Mouse (Mus musculus) kidney, adult 8-10 months (tissue): ENCODE measurements around the gene 6030408B16Rik.

Source experiments
- DNase-seq, 2 experiments: peaks; one replicate each; pipeline ENCODE4 v3.0.0; 2022

6030408B16Rik gene

GRCm38 (mm10) chr15:101293025-101293621 lies at the start of gene 6030408B16Rik:
6030408B16Rik (plus strand) TSS chr15:101293212.
- DNase-seq = no peak

- DNase-seq = no peak
Measured at GRCm38 (mm10) chr15:101244012-101244411, 49.0 kb upstream of the 6030408B16Rik start.

GRCm38 (mm10) chr15:101246231-101247154 lies 46.5 kb upstream of the 6030408B16Rik start:
- DNase-seq = peak; percentile 95 to 97

GRCm38 (mm10) chr15:101247155-101247498 lies 45.9 kb upstream of the 6030408B16Rik start:
- DNase-seq = no peak

- DNase-seq = no peak
Measured at GRCm38 (mm10) chr15:101248029-101248710, 44.8 kb upstream of the 6030408B16Rik start.

GRCm38 (mm10) chr15:101250220-101250800 lies 42.7 kb upstream of the 6030408B16Rik start:
- no peak for DNase-seq

GRCm38 (mm10) chr15:101251930-101252329 lies 41.1 kb upstream of the 6030408B16Rik start:
- DNase-seq = no peak

- no peak for DNase-seq
Measured at GRCm38 (mm10) chr15:101252614-101253013, 40.4 kb upstream of the 6030408B16Rik start.

GRCm38 (mm10) chr15:101253563-101253885 lies 39.5 kb upstream of the 6030408B16Rik start:
- DNase-seq = no peak

- peak; percentile 79 to 81 for DNase-seq
Measured at GRCm38 (mm10) chr15:101253886-101254795, 38.9 kb upstream of the 6030408B16Rik start, which contains the start of gene Nr4a1. Nr4a1 (plus strand) TSS chr15:101254269.

GRCm38 (mm10) chr15:101255842-101256462 lies 37.1 kb upstream of the 6030408B16Rik start:
- no peak for DNase-seq

- no peak for DNase-seq
Measured at GRCm38 (mm10) chr15:101256463-101257206, 36.4 kb upstream of the 6030408B16Rik start.

- DNase-seq = no peak
Measured at GRCm38 (mm10) chr15:101258420-101258819, 34.6 kb upstream of the 6030408B16Rik start.

GRCm38 (mm10) chr15:101259922-101260321 lies 33.1 kb upstream of the 6030408B16Rik start:
- no peak for DNase-seq

GRCm38 (mm10) chr15:101260387-101260786 lies 32.6 kb upstream of the 6030408B16Rik start:
- DNase-seq = peak; percentile 65 to 72

- DNase-seq = no peak
Measured at GRCm38 (mm10) chr15:101260874-101261622, 32.0 kb upstream of the 6030408B16Rik start.

- no peak for DNase-seq
Measured at GRCm38 (mm10) chr15:101262502-101262901, 30.5 kb upstream of the 6030408B16Rik start.

GRCm38 (mm10) chr15:101266132-101266963 lies 26.7 kb upstream of the 6030408B16Rik start:
- peak; percentile 87 to 89 for DNase-seq
